Mouse (Mus musculus): ENCODE measurements around the gene Cers5.

The Cers5 gene

DNA sequence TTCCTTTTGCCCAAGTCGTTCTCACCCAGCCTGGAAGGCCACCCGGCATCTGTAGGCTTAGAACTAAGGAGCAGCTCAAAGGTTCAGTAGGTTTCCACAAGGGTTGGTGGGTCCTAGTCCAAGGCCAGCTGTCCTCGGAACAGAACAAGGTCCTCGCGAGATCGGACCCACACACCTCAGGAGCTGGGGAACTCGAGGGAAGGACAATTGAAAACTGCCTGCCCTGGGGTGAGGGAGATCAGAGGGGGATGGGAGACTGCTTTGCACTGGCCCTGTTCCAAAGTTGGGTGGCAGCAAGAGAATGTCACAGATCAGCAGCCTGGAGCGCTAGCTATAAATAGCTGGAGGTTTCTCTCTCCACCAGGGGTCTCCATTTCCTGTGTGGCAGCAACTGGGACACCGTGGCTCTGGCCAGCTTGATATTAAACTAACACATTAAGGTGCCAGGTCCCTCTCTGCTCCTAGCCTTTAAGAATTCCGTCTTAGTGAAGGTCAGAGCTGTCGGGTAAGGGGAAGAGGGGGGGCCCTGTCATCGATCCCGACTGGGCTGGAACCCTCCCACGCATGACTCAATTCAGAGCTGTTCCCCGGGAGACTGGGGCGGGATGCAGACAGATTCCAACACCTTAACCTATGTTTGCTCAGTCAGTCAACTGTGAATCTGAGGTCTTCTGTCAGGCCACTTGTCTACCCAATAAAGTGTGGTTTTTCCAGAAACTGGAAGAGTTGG is 48.2 kb downstream of the Cers5 start:
- peak; percentile 36 to 39 for DNase-seq

DNA sequence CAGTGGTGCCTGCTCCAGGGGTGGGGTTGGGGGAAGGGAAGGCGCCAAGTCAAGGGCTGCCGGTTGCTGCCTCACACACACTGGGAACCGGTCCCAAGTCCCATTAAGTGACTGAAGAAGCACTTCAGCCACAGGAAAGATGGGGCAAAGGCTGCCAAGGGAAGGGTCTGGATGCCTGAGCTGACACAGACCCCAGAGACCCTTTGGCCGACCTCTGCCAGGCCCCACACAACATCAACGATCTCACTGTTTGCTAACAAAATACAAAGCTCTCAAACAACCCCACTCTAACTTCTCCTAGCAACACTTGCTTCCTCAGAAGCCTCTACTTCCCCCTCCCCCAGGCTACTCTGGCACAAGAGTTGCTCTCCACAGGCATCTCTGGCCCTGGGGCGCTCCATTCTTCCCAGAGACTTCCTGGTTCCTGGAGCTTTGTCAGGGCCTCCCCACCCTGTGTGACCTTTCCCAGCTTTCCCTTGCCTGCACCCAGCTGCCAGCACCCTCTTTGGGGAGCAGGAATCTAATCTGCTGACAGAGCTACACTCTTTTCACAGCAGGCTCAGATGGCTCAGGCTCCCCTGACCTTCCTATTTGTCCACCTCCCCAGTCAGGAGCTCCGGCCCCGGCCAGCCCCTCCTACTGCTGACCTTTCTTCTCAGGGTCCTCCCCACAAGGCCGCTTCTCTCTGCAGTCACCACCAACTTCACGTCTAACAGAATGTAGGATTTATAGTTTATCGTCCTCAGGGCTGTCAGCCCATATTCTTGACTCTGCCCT is 49.0 kb downstream of the Cers5 start:
- no peak for DNase-seq

DNA sequence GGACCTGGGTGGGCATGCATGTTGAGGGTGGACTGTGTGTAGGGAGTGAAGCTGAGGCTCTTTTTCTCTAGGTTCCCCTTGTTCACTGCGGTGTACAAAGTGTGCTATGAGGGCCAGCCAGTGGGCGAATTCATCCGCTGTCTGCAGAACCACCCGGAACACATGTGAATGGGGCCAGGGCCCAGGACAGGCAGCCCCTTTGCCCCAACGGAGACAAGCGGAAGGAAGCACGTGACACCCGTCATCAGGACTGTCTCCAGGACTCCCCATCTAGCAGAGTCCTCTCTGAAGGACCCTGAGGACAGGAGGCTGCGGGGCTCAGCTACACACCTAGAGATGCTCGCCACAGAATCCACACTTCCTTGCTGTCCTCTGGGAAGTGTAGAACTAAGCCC is 49.6 kb downstream of the Cers5 start:
- no peak for DNase-seq

DNA sequence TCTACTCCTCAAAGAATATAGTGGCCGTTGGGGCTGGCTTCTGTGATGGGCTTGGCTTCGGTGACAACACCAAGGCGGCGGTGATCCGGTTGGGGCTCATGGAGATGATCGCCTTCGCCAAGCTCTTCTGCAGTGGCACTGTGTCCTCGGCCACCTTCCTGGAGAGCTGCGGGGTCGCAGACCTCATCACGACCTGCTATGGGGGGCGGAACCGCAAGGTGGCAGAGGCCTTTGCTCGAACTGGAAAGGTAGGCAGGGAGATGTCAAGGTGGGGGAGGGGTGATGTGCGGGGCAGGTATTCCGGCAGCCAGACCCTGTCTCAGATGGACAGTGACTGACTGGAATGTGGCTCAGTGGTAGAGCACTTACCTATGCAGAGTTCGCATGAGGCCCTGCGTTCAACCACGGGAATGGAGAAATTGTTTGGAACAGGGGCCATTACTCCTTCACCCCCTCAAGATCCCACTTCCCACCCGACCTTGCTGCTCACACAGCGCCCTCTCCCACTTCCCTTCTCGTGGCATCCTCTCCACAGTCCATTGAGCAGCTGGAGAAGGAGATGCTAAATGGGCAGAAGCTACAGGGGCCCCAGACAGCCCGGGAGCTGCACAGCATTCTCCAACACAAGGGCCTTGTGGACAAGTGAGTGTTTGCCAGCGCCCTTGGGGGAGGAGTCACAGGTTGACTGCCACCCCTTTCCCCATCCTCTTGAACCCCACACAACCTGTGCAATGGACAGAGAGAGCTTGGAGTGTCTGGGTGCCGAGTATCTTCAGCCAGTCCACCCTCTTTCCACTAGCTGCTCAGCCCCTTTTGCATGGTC is 50.6 kb downstream of the Cers5 start:
- DNase-seq: no peak

DNA sequence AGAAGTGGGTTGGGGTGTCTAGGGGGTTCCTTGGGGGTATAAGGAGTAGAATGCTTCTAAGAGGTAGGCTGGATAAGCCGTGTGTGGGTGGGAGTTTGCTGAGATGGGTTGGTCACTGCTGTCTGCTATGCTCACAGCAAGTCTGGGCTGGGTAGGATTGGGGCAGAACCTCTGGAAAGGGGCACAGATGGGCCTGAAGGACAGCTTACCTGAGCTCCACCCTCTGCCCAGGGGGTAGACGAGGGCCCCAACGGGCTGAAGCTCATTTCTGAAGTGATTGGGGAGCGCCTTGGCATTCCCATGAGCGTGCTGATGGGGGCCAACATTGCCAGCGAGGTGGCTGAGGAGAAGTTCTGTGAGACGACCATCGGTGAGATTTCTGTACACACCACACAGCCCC is 52.8 kb downstream of the Cers5 start:
- DNase-seq: no peak

DNA sequence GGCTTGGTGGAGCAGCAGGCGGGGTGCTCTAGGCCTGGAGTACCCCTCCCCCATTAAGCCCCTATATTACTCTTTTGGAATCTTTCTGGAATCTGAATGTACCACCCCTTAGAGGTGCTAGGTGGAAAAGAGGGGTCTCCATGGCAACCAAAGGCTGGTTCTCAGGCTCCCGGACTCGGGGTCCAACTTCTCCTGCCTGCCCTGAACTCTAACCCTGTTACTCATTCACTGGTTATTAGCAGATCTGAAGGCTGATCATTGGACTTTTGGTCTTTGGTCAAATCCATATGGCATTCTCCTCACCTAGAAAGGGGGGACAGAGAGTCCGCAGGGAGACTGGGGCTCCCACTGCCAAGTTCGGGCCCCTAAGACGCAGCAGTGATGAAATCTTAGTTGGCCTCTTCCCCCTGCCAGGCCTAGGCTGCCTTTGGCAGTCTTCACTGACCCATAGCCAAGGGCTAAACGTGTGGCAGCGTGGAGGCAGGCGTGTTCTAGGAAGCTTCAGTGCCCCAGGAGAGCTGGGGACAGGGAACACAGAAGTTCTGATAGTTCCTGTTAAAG is 54.1 kb downstream of the Cers5 start:
- no peak for DNase-seq

DNA sequence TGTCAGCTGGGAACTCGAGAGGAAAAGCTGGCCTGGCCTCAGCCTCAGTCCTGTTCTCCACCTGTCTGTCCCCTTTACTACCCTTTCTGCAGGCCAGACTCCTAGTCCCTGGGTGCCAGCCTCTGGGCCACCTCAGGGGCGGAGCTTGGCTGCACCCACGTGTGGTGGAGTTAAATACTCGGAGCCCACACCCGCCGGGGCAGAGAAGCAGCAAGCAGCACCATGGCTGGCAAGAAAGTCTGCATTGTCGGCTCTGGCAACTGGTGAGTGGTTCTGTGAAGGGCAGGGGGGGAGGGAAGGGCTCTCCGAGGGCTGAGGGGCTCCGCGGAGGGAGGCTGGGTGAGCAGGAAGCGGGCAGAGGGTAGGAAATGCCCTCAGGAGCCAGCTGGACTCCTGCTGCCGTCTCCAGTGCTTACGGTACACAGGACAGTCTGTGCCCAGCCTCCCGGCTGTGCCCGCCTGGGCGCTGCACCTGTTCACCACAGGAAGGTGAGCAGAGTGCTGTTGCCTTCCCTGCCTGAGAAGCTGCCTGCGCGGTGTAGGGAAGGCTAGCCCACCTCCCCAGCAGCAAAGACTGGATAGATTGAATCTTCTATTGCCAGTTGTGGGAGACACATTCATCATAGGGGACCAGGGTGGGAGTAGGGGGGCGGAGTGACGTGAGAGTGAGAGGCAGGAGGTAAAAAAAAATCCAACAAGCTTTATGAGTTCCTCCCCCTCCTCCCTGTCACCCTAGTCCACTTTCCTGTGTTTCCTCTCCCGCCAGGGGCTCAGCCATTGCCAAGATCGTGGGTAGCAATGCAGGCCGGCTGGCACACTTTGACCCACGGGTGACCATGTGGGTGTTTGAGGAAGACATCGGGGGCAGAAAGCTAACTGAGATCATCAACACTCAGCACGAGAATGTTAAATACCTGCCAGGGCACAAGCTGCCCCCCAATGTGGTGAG is 55.0 kb downstream of the Cers5 start, which contains the start of gene Gpd1:
Gene Gpd1 (plus strand): TSS at position 130 of the 949 bp plus-strand sequence.
- no peak for DNase-seq

DNA sequence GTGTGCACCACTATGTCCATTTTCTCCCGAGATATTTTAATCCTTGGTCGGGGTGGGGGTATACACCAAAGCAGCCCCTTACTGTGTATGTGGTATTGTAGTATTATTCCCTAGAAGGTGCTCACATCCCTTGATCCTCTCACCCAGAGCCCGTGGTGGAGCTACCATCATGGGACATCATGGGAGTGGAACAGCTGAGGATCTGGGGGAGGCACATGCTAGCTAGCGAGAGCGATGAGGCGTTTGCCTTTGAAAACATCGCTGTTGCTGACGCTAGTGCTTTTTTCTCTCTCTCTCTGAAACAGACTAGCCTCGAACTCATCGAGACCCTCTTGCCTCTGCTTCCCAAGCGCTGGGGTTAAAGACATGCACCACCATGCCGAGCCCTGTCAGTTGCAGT is 55.9 kb downstream of the Cers5 start:
- no peak for DNase-seq

DNA sequence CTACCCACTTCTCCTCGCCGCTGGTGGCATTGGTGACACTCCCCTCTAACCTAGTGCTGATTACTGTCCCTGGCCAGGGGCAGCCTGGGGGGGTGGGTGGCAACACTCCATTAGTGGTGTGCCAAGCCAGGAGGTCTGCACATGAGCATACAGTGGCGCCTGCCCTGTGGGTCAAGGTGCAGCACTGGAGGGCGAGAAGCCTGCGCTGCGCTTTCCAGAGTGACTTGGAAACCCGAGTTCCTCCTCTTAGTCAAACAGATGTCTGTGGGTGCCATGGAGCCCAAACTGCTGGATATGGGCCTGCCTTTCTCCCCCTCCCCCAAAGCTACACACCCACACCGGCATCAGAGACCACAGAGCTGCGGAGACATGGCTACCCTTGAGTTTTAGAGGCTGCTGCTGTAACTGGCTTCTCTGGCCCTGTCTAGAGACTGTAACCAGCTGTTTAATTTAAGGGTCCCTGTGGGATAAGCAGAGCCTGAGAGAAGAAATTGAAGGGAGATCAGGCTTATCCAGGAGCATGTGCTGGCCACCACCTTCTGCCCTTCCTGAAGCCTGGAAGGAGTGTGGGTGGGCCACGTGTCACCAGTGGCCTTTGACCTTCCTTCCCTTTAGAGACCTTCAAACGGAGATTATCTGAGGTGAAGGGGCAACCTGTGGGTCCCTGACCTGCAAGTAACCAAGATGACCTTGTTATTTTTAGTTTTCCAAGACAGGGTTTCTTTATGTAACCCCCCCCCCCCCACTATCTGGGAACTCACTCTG is 56.5 kb downstream of the Cers5 start:
- DNase-seq: no peak

DNA sequence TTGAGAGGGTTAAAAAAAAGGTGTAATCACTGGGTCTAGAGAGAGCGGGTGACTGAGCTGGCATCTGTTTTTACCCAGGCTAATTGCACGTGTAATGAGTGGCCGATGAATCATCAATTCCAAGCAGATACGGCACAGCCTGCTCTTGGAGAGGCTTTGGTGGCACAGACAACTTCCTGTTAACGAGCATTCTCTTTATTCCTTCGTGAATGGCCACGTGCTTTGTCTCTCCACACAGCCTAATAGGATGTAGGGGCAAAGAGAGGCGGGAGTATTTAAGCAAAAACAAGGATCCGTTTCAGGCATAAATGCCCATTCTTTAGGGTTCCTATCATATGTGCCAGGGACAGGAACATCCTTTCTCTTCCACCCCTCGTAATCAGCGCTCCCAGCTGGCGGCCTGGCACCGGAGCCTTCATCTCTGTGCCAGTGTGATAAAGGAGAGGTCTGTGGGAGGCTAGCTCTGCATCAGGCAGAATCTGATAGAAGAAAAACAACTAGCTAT is 57.3 kb downstream of the Cers5 start:
- no peak for DNase-seq

DNA sequence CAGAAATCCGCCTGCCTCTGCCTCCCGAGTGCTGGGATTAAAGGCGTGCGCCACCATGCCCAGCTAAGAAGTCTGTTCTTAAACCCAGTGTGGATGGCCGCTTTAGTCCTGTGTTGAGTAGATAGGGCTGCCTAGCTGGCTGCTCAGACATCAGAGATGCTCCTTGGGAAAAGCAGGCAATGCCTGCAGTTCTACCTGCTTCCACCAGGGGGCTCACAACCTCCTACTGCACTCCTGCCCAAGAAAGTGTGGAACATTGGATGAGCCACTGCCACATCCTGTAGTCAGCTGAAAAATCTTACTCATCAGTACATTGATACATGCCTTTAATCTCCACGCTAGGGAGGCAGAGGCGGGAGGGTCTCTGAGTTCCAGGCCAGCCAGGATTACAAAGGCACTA is 57.8 kb downstream of the Cers5 start:
- peak; percentile 77 to 78 for DNase-seq

DNA sequence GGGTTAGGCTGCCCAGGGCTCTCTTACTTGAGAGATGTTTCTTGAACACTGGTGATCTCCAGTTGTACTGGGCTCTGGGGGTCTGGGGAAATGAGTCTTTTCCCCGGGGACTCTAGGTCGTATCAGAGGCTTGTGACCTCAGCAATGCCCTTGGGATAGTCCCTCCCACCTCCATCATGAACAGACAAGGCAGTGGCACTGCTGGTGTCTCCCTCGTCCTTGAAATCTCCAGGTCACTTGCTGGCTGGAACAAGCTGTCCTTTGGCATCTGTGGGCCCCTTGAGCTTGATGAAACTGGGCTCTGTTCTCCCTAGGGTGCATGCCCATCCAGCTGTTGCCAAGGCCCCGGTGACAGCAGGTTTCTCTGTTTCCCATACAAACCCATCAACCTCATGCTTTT is 58.5 kb downstream of the Cers5 start:
- DNase-seq: no peak

DNA sequence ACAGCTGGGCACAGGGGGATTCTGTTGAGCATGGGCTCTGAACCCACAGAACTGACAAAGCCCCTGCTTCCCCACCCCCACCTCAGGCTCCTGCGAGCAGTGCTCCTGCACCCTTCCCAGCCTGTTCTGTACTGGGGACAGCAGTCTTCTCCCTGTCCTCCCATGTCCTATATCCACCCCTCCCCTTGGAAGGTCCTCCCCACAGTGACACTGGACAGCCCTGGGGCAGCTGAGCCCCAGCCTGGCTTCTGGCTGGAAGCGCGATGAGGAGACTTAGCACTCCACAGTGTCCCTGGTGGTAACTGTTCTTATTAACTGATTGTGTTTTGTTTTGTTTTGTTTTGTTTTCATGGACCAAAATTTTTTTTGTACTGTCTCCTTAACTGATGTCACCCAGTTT is 59.1 kb downstream of the Cers5 start:
- DNase-seq: no peak

DNA sequence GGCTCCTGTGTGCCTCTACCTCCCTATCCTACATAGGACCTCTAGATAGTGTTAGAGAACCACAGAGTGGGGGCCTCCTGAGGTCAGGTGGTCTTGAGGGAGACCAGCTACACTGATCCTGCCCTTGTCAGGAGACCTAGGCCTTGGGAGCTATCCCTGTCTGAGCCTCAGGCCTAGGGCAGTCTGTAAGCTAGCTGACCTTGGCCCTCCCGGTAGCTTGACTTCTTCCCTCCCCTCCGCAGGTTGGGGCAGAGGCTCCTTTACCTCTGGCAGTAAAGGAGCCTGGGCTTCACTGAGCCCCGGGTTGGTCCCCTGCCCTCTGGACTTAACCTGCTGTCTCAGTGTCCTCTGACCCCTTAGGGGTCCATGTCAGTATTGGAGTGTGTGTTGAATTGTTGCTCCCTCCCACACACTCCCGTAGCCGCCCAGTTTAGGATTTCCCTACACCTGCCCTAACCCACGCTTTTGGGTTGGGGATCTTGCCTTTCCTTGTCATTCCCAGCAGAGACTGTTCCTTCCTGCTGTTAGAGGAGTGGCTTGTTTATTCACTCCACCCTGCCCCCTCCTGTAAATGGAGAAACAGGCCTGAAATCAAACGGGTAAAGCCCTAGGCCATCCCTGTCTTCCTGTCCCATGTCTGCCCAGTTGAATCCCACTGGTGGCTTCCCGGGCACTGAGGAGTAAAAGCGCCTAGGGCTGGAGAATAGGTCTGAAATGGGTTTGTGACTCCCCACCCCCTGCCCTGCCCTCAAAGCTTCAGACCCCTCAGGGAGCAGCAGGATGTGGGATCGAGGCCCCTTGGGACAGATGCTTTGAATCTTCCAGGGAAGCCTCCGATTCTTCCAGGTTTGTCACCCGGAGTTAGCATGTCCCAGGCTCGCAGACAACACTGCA is 59.8 kb downstream of the Cers5 start:
- DNase-seq: no peak

DNA sequence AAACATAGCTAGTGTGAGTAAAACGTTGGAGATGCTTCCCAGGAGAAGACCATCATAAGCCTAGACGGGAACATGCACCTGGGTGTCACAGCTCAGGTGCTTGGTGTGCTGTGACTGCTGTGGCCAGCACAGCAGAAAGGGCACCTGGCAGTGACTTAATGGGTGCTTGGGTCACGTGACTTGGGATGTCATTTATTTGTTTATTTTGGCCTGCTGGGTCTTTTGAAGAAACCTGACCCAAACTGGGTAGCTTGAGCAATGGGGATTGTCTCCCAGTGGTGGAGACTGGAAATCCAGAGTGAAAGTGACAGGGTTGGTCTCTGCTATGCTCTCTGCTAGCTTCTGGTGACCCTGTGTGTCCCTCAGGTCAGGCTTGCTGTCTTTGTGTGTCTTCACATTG is 61.2 kb downstream of the Cers5 start:
- DNase-seq: no peak

DNA sequence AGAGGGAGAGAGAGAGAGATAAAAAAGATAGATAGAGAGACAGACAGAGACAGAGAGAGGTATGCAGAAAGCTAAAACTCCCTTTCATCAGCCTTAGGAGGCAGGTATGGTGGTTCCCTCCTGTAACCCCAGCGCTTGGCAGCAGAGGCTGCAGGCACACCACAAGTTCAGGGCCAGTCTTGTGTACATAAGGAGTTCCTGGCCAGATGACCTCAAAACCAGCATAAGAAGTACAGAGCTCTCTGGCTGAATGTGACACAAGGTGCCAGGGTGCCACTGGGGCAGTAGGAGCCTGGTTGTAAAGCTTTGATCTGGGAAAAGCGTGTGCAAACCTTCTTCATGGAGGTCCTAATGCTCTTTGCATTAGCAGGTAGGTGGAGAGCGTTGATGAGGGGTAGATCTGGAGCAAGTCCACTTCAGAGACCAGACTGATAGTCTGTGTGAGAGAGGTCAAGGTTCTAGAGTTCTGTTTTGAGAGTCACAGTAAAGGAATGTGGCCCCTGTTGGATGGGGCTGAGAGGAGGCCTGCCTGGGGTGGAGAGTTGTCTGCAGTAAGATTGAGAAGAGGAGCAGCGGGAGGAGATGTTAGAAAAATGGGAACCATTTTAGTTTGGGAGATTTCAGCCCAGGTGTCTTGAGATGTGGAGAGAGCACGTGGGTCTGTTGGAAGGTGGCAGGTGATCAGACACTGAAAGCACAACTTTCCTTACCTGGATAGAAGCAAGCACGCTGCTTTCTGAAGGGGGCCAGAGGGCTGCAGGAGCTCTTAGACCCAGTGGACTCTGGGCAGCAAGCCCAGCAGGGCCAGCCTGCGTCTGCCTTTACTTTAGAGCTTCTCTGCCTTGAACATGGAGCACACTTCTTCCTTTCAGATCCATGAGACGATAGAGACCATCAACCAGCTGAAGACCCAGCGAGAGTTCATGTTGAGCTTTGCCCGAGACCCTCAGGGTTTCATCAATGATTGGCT is 62.2 kb downstream of the Cers5 start:
- no peak for DNase-seq

DNA sequence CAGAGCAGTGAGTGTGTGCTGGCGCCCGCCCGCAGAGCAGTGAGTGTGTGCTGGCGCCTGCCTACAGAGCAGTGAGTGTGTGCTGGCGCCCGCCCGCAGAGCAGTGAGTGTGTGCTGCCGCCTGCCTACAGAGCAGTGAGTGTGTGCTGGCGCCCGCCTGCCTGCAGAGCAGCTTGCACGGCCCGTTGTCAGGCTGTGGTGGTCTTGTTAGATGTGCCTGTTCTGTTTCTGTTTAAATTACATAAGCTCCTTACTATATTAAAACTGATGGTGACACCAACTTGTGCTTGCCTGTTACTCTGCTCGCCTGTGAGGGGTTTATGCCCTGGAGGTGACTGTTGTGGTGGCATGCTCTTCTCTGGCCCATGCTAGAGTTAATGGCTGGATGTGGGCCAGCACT is 64.5 kb downstream of the Cers5 start:
- no peak for DNase-seq

DNA sequence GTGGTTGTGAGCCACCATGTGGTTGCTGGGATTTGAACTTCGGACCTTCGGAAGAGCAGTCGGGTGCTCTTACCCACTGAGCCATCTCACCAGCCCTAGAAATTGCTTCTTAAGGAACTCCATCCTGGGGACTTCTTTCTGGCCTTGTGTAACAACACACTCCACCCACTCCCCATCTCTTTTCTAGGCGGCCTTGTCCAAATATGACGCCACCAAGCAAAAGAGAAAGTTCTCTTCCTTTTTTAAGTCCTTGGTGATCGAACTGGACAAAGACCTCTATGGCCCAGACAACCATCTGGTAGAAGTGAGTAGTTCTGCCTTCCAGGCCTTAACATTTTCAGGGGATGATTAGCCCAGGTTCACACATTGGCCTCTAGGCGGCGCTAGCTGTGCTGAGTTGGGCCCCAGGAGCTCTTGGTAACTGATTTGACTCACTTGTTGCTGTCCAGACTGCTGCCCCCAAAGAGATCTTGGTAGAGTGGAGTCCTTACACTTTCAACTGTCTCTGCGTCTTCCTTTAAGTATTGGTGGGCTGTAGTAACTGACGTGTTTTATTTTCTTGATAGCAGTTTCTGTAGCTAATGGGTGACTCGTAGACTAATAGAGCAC is 67.1 kb downstream of the Cers5 start, which contains the start of gene Gm17349:
Gene Gm17349 (minus strand): TSS at position 51 of the 609 bp plus-strand sequence.
- peak; percentile 73 to 78 for DNase-seq
